Mouse (Mus musculus): ENCODE results near the gene Sez6. TPM values are rescaled to one million over a fixed set of nuclear protein-coding genes. Genes with fewer than 3 reads are reported as not detected.

The Sez6 gene
- polyA plus RNA-seq, 2 experiments from 2014 or later, result not detected

- ATAC-seq, result no peak
Measured at GRCm38 (mm10) chr11:77950125-77950685, 19.6 kb downstream of the Sez6 start.

- no peak for ATAC-seq
Measured at GRCm38 (mm10) chr11:77950797-77951228, 20.2 kb downstream of the Sez6 start.

- ATAC-seq, result no peak
Measured at GRCm38 (mm10) chr11:77953671-77954070, 23.1 kb downstream of the Sez6 start.

GRCm38 (mm10) chr11:77956428-77956827, 25.8 kb downstream of the Sez6 start:
- no peak for ATAC-seq

- no peak for ATAC-seq
Measured at GRCm38 (mm10) chr11:77958268-77958667, 27.7 kb downstream of the Sez6 start.

- no peak for ATAC-seq
Measured at GRCm38 (mm10) chr11:77958932-77959331, 28.3 kb downstream of the Sez6 start.

- ATAC-seq, result no peak
Measured at GRCm38 (mm10) chr11:77960199-77960598, 29.6 kb downstream of the Sez6 start.

- ATAC-seq, result no peak
Measured at GRCm38 (mm10) chr11:77960898-77961297, 30.3 kb downstream of the Sez6 start.

- ATAC-seq, result no peak
Measured at GRCm38 (mm10) chr11:77962946-77963345, 32.3 kb downstream of the Sez6 start.

- ATAC-seq, result no peak
Measured at GRCm38 (mm10) chr11:77964415-77965095, 34.0 kb downstream of the Sez6 start.

GRCm38 (mm10) chr11:77965101-77966036, 34.8 kb downstream of the Sez6 start:
- ATAC-seq, result no peak

- ATAC-seq, result no peak
Measured at GRCm38 (mm10) chr11:77966037-77966391, 35.4 kb downstream of the Sez6 start.

- ATAC-seq, result peak; percentile 41
Measured at GRCm38 (mm10) chr11:77967114-77967513, 36.5 kb downstream of the Sez6 start.

- no peak for ATAC-seq
Measured at GRCm38 (mm10) chr11:77968786-77969185, 38.2 kb downstream of the Sez6 start.

GRCm38 (mm10) chr11:77970718-77971117, 40.1 kb downstream of the Sez6 start:
- ATAC-seq, result no peak

GRCm38 (mm10) chr11:77973520-77973919, 42.9 kb downstream of the Sez6 start:
- ATAC-seq, result no peak

- no peak for ATAC-seq
Measured at GRCm38 (mm10) chr11:77974325-77974724, 43.7 kb downstream of the Sez6 start.

- ATAC-seq, result no peak
Measured at GRCm38 (mm10) chr11:77975873-77976272, 45.3 kb downstream of the Sez6 start.

- ATAC-seq, result no peak
Measured at GRCm38 (mm10) chr11:77978161-77978560, 47.6 kb downstream of the Sez6 start.

GRCm38 (mm10) chr11:77979221-77979809, 48.7 kb downstream of the Sez6 start:
- ATAC-seq, result no peak

GRCm38 (mm10) chr11:77980281-77981204, 49.9 kb downstream of the Sez6 start:
- ATAC-seq, result no peak
